Mouse (Mus musculus) spleen, embryonic (tissue): ENCODE measurements around the gene Pacrg.

Source experiments
- CTCF ChIA-PET: fragments of 350-600 bp; sonication (Branson Sonifier 250); formaldehyde crosslinking; loops from one replicate; lab custom pipeline; 2022; lab: Charles Lee

The Pacrg gene

GRCm38 (mm10) chr17:10407031-10407722 lies 432.9 kb downstream of the Pacrg start:
- CTCF ChIA-PET = no interaction called here

DNA sequence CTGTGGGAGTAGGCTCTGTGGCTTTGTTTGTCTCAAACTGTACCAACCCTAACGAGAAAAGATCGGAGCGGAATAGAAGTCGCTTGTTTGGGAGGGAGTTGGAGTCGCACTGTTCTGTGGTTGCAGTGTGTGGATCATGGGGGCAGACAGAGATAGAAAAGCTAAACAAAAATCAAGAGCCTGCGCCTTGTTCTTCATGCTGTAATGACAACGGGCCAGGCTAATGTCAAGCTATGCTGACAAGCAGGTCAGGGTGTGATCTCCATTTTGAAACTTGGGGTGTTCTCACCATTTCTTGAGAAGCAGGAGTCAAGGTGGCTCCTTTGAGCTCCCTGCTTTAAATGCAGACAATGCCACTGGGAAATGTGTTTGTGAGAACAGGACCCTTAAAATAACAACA lies 433.8 kb downstream of the Pacrg start:
- CTCF ChIA-PET = no interaction called here

- CTCF ChIA-PET = no interaction called here
These were observed 434.2 kb downstream of the Pacrg start for GRCm38 (mm10) chr17:10405906-10406305.

GRCm38 (mm10) chr17:10403186-10403585 lies 436.9 kb downstream of the Pacrg start:
- CTCF ChIA-PET = no interaction called here

- CTCF ChIA-PET = no interaction called here
These were observed 438.0 kb downstream of the Pacrg start for GRCm38 (mm10) chr17:10402064-10402640.

DNA sequence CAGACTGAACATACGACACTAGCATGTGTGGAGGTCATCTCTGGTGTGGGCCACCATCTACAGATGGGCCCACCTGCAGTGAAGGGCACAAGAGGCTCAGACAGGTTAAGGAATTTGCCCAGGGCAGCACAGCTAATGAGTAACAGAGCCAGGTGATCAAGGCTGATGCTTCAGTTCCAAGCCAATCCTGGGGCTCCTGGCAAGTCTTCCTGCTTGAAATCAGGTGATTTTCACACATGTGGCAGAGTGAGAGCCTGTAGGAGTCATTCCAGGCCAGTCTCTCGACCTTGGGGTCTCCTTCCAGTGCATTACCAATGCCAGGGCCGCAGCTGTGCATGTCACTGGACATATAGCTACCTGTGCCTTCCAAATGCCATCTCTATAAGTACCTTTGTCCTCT lies 438.6 kb downstream of the Pacrg start:
- CTCF ChIA-PET = no interaction called here

DNA sequence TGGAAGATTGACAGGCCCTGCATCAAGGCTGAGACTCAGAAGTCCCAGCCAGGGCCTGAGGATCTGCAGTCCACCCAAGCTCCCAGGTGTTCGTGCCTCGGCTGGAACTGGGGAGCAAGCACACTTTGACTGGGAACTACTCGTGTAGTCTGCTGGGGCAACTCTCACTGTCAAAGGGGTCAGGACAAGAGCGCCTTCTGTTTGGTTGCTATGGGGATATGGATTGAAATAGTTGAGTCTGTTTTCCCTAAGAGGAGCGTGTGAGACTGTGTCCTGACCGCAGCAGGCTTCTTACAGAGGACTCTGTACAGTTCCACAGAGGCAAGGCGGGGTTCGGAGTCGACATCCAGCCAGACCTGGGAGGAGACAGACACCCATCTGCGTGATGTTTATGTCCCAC lies 440.4 kb downstream of the Pacrg start:
- CTCF ChIA-PET = no interaction called here

GRCm38 (mm10) chr17:10398871-10399270 lies 441.2 kb downstream of the Pacrg start:
- CTCF ChIA-PET = no interaction called here

DNA sequence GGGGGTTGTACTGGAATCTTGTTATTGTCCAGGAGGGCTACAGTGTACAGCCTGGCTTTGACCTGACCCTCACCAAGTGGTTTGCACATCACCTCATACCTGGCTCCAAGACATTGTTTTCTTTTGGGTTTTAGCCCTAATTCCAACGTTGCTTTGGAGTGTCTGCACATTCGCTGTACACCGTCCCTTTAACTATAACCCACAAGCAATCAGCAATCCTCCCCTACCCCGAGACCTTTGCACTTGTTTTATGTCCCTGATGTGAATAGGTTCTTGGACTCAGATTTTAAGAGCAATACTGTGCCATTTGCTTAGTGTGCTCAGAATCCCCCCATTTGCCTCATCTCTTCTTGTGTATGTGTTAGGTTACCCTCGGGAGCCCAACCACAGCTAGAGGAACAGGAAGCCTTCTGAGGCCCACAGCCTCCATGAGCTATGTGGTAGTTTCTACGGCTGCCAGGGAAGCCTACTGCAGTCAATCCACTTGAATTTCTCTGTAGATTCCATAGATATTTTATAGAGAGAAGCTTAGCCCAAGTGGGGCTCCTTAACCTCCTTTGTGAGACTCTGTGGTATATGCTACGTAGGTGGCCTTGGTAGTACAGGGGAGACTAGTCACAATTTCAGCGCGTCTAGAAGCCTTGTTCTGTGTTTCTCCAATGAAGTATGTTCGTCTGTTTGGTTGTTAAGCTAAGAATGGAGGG lies 442.0 kb downstream of the Pacrg start:
- CTCF ChIA-PET = no interaction called here

DNA sequence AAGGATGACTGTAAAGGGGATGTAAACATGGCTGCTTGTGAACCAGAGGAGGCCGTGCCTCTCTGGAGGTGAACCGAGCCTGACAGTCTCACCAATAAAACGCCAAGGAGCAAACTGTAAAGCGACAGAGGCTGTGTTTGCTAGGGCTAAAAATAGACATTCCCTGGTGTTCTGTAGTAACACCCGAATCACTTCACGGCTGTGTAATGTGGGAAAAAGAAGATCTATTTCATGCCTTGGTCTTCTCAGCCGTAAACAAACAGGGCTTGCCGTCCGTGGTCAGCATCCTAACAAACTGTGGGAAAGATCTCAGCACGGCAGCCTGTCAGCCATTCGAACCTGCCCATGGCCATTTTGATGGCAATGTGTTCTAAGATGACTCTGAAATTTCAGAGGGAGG lies 442.8 kb downstream of the Pacrg start:
- CTCF ChIA-PET = no interaction called here

DNA sequence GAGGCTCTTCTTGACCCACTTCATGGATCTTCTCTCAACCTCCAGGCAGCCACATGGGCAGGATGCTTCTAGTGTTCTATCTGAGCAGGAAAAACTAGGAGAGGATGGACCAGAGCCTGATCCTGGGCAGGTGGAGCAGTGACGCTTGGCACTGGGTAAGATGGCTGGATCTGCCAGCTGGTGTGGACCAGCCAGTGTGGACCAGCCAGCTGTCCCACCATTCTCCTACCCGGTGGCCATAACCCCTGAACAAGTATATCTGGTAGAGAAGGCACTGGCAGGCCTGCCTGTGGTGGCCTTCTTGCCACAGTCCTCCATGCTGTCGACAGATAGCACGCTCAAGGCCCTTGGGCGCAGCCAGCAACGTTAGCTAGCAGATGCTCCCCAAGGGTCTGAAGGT lies 443.2 kb downstream of the Pacrg start:
- CTCF ChIA-PET = no interaction called here

DNA sequence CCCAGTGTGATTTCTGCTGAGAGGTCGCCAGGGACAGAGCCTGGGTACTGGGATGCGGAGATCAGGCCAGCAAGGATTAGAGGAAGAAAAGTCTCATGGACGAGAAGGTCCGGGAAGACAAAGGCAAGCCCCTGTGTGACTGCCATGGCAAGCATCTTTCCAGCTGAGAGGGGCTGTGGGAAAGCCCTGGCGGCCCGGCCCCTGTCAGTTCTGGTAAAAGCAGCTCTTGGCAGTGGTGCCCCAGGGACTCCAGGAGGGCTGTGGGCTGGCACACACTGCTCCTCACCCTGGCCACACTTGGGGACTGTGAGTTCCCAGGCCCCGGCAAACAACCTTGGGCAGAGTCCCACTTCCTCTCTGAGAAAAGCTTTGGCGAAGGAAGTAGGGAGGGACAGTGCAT lies 445.3 kb downstream of the Pacrg start:
- CTCF ChIA-PET = no interaction called here

- CTCF ChIA-PET = no interaction called here
These were observed 446.3 kb downstream of the Pacrg start for GRCm38 (mm10) chr17:10393766-10394165.

DNA sequence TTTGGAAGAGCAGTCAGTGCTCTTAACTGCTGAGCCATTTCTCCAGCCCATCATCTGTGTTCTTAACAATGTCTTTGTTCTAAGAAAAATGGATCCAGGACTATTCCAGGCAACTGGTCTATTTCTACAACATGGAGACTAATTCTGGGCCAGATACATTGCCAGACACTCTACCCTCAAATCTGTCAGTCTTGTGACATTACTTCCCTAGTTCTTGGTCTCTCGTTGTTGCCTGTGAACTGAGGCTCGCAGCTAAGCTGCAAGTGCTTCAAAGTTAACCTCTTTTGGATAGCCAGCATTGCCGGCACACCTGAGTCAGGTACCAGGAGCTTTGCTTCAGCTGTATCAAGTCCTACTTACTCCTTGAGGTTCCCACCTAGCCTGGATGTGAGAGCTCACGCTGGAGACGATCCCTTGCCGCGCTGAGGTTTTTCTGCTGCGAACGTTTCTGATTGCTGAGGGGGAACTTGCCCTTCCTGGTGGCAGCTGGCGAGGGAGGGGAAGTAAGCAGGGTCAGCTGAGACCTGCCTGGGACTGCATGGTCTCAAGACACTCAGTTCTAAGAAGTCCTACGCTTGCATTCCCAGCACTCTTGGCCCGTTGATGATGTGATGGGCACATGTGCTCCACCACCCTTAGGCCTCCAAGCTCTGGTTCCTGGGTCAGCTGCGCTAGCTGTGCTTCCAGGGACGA lies 447.6 kb downstream of the Pacrg start:
- CTCF ChIA-PET = no interaction called here

DNA sequence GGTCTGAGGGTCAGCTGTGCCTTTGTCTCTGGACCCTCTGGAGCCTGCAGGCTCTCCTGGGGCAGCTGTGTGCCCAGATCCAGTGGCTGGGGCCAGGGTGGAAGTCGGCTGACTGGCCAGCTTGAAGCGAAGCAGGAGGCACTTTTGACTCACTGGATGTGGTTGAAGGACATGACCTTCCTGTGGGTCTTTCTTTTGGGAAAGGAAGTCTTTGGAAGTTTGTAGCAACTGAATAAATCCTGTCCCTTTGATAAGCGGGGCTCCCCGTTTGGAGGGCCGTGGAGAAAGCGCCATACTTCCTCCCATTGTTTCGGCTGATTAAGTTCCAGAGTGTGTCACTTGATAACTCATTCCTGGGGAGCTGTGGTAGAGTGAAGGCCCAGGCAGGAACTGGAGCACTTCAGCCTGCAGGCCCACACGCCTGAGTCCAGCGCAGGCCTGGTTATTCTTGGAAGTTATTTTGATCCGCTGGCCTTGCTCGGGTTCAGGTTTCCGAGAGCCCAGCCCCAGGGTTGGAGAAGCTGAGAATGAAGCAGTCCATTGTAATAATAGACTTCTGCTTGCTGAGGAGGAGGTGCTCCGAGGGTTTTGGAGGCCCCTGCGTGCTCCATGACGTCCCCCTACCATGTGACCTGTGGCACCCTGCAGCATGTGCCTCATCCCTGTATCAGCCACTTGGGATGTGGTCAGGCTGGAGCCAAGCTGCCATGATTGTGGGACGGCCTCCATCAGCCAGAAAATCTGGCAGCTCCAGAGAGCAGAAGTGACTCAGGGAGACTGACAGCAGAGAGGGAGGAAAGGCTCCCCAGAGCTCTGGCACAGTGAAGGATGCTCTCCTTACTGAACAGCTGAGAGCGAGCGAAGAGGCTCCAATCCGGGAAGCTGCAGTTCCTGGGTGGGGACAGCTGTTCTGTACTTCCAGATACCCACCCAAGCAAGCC lies 449.6 kb downstream of the Pacrg start:
- CTCF ChIA-PET = no interaction called here

GRCm38 (mm10) chr17:10389740-10390139 lies 450.4 kb downstream of the Pacrg start:
- CTCF ChIA-PET = no interaction called here

GRCm38 (mm10) chr17:10386548-10386947 lies 453.6 kb downstream of the Pacrg start:
- CTCF ChIA-PET = no interaction called here

DNA sequence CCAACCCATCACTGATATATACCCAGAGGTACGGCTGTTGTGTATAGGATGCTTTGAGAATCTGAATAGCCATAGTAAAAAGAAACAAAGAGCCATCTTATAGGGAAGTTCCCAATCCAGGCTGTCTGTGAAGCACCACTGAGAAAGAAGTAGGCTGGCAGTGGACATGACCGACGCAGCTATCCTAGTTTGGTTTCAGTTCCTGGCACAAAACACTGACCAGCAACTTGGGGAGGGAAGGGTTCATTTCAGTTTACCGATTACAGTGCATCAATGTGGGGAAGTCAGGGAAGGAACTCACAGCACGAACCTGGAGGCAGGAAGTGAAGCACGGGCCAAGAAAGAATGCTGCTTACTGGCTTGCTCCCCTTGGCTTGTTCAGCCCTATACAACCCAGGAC lies 456.7 kb downstream of the Pacrg start:
- CTCF ChIA-PET = no interaction called here

DNA sequence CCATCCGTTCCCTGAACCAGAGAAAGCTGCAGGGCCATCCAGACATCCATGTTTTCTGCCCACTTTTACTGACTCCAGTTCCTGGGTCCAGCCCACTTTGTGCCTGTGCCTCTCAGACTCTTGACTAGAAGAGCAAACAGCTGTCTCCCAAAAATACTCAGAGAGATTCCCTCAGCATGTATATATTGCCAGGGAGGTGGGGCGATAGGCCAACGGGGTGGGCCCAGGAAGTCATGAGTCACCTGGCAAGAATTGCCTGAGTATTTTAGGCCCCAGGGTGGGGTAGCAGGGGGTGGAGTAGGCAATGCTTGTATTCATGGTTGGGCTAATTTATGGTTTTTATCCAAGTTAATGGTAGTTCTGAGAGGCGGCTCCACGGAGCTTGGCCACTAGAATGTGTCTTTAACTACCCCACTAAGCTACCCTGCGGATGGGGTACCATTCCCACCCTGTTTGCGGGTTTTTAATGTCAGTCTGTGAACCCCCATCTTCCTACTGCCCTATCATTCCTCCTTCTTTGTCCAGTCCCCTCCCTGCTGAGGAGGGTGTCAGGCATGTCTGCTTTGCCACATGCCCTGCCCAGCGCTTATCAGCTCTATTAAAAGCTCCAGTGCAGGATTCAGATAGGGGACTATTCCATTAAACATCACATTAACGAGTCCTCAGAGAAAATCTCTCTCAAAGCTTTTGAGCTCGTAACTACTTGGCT lies 461.5 kb downstream of the Pacrg start:
- CTCF ChIA-PET = no interaction called here

- CTCF ChIA-PET = no interaction called here
These were observed 462.5 kb downstream of the Pacrg start for GRCm38 (mm10) chr17:10377606-10378005.

- CTCF ChIA-PET = no interaction called here
These were observed 465.8 kb downstream of the Pacrg start for GRCm38 (mm10) chr17:10374316-10374715.
